Mouse (Mus musculus) bone marrow macrophage, adult 2 months (primary cell): Measurements from ENCODE around the gene Kbtbd4. TPM values are rescaled to one million over a fixed set of nuclear protein-coding genes. Genes with fewer than 3 reads are reported as not detected.

Source experiments
- H3K27ac ChIP-seq: 2 replicates; pipeline ENCODE4 v1.5.1; 2012; ENCODE audit warnings: low read depth, low read length; ENCODE audit not compliant: insufficient read depth
- H3K4me1 ChIP-seq: 2 replicates; pipeline ENCODE4 v1.6.1; 2012; ENCODE audit warnings: low read length; ENCODE audit not compliant: control insufficient read depth, insufficient read depth
- H3K4me3 ChIP-seq: 2 replicates; pipeline ENCODE4 v1.5.1; 2012; ENCODE audit warnings: mild to moderate bottlenecking, low read length, moderate library complexity; ENCODE audit not compliant: insufficient read depth
- CTCF ChIP-seq: IDR thresholded peaks from 2 replicates; pipeline ENCODE4 v1.5.1; 2012; ENCODE audit warnings: low read depth, mild to moderate bottlenecking, low read length, moderate library complexity
- POLR2A ChIP-seq: IDR thresholded peaks from 2 replicates; pipeline ENCODE4 v1.6.1; 2012; ENCODE audit warnings: mild to moderate bottlenecking, low read depth, low read length, borderline replicate concordance
- polyA plus RNA-seq: library from polyadenylated mRNA; stranded (reverse); fragments of >200 nt; gene quantifications from 2 replicates; pipeline ENCODE4 v1.2.4, GENCODE M21; 2012; ENCODE audit not compliant: missing spikeins, insufficient read depth, insufficient read length

The Kbtbd4 gene
- polyA plus RNA-seq, 1 experiment, result 24.8 TPM

- no peak for TF ChIP-seq POLR2A
- TF ChIP-seq CTCF, result no peak
- H3K27ac ChIP-seq, result no peak overlapping the region
- peaks cover 18% of the 10 kb centered on the region for H3K4me1 ChIP-seq
- H3K4me3 ChIP-seq, result no peak overlapping the region
Observed at GRCm38 (mm10) chr2:90953461-90953860, 48.9 kb downstream of the Kbtbd4 start.

- Histone ChIP-seq H3K4me3 (no peak overlapping the region), H3K27ac (no peak overlapping the region), H3K4me1 (peaks cover 11% of the 10 kb centered on the region)
- TF ChIP-seq CTCF, result no peak
- TF ChIP-seq POLR2A, result no peak
Observed at GRCm38 (mm10) chr2:90956053-90956452, 51.5 kb downstream of the Kbtbd4 start.

- no peak overlapping the region for H3K27ac ChIP-seq
- TF ChIP-seq POLR2A (no peak), CTCF (no peak)
- no peak overlapping the region for H3K4me3 ChIP-seq
- peaks cover 22% of the 10 kb centered on the region for H3K4me1 ChIP-seq
Observed at GRCm38 (mm10) chr2:90958856-90959255, 54.3 kb downstream of the Kbtbd4 start.

GRCm38 (mm10) chr2:90960012-90960411 lies 55.5 kb downstream of the Kbtbd4 start:
- H3K27ac ChIP-seq, result no peak overlapping the region
- H3K4me1 ChIP-seq, result peaks cover 25% of the 10 kb centered on the region
- TF ChIP-seq CTCF (no peak), POLR2A (no peak)
- H3K4me3 ChIP-seq, result no peak overlapping the region

Other genes with a start within 250 kb of the Kbtbd4 start
- gene Nup160, start 227.5 kb upstream of the Kbtbd4 start, polyA plus RNA-seq, result 18.4 and 21.9 TPM in 2 replicates
- 112 and 132 TPM in 2 replicates for gene Fnbp4, start 159.4 kb upstream of the Kbtbd4 start, polyA plus RNA-seq
- not detected in 2 replicates for gene Agbl2, start 122.0 kb upstream of the Kbtbd4 start, polyA plus RNA-seq
- gene Mtch2, start 57.6 kb upstream of the Kbtbd4 start, polyA plus RNA-seq, result 106 and 108 TPM in 2 replicates
- not detected in 2 replicates for gene C1qtnf4, start 18.9 kb upstream of the Kbtbd4 start, polyA plus RNA-seq
- gene Ndufs3, start 87 bp downstream of the Kbtbd4 start, polyA plus RNA-seq, result 84.0 and 102 TPM in 2 replicates
- 48.6 and 59.9 TPM in 2 replicates for gene Celf1, start 35.6 kb downstream of the Kbtbd4 start, polyA plus RNA-seq
- gene Rapsn, start 130.9 kb downstream of the Kbtbd4 start, polyA plus RNA-seq, result 9.3 and 10.3 TPM in 2 replicates
- 103 and 124 TPM in 2 replicates for gene Psmc3, start 149.3 kb downstream of the Kbtbd4 start, polyA plus RNA-seq
- gene Slc39a13, start 165.7 kb downstream of the Kbtbd4 start, polyA plus RNA-seq, result 47.0 and 55.1 TPM in 2 replicates
- 464 and 487 TPM in 2 replicates for gene Spi1, start 177.7 kb downstream of the Kbtbd4 start, polyA plus RNA-seq
- 0.19 TPM in 1 of 2 replicates, not detected in the other for gene Mybpc3, start 213.4 kb downstream of the Kbtbd4 start, polyA plus RNA-seq